Mouse (Mus musculus) c-Kit-positive CD71-negative TER-119-negative erythroid progenitor cells, embryonic 14.5 days (primary cell): ENCODE results near the gene 1700025G04Rik.
A peak's percentile ranks its signal among the peaks of the same experiment; 100 is the strongest.

Experiments
- DNase-seq: peaks from one replicate; pipeline ENCODE4 v3.0.0-alpha.2; 2013; ENCODE audit warnings: low read depth

The 1700025G04Rik gene

DNA sequence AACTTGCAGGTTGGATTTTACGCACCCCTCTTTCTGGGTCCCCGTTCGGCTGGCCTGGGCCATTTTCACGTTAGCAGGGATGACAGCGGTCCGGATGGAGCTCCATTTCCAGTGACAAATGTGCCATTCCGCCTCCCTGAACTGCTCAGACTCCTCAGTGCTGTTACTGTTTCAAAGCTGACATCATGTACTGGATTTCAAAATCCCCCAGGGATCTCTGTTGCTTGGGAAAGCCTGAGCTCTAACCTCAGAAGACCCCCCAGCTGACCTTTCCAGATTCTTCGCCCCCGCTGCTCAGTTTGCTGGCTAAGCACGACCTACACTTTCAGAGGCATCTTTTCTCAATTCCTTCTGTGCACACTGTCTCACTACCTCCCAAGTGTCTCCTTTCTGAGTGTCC, 128.7 kb downstream of the 1700025G04Rik start:
- no peak for DNase-seq

DNA sequence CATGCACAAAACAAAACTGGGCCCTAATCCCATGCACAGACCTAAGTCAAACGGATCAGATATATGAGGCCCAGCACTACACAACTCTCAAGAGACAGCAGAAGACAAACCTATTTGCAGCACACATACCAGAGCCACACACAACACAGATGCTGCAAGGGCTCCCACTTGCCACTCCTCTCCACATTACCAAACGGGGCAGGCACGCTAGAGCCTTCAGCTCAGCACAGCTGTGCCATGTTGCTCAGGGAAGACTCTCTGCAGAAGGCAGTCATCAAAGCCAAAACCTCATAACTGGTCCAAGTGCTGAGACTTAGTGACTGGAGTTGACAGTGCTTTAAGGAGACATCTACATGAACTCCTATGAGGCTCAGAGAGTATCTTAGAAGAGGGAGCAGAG, 130.9 kb downstream of the 1700025G04Rik start:
- DNase-seq = no peak

DNA sequence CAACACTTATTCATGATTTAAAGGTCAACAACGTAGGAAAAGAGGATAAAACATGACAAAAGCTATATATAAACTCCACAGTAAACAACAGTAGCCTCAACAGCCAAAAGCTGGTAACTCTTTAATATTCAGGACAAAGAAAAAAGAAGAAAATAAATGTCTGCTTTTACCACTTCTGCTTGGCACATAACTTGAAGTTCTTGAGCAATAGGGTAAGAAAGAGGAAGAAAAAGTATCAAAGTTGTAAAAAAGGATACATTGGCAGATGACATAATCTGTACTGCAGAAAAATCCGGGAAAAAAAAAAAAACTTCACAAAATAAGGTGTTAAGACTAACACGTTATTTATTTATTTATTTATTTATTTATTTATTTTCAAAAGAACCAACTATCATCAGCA, 131.5 kb downstream of the 1700025G04Rik start:
- peak; percentile 29 for DNase-seq

DNA sequence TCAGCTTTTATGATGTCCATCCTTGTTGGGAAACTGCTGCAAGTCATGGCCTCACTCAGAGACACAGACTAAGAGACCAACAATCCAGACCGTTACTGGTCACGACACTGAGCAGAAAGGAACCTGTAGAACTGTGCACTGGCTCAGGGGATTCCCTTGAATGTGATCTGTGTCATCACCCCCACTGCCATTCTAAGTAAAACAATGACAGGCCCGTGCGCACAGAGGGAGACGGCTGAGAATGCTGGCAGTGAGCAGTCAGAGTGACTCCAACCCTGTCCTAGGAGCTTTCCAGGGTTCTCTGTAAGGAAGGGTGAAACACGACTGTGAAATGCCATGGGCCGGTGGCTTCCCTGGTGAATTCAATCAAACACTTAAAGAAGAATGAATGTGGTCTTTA, 132.3 kb downstream of the 1700025G04Rik start:
- no peak for DNase-seq

DNA sequence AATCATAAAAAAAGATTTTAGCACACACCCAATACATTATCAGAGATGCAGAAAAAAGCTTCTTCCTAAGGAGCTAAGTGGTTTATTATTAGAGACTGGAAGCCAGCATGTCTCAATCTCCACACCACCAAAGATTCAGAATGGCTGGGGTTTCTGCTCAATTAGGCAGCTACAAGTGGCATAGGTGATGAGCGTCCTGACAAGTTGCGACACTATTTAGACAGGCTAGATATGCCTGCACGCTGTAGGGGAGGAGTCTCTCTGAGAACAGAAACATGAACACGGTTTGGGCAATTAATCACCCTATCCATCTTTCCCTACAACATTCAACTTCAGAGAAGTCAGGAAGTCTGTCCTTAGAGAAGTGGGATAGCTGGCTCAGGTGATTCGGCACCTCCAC, 134.1 kb downstream of the 1700025G04Rik start:
- no peak for DNase-seq

DNA sequence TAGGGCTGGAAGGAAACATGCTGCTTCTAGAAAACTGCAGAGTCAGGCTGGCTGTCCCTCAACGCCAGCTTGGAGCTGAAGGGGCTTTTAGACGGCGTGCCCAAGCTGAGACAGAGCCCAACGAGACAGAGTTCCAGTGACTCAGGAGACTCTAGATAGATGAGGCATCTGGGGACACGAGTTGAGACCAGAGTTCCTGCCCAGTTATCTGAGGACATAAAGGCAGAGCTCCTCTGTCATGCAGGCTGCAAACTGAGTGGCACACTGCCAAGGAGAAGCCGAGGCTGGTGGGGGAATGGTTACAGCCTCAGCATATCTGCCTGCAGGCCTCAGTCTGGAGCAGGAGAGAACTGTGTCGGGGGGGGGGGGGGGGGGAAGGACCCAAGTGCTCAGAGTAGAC, 136.4 kb downstream of the 1700025G04Rik start:
- peak; percentile 63 for DNase-seq

DNA sequence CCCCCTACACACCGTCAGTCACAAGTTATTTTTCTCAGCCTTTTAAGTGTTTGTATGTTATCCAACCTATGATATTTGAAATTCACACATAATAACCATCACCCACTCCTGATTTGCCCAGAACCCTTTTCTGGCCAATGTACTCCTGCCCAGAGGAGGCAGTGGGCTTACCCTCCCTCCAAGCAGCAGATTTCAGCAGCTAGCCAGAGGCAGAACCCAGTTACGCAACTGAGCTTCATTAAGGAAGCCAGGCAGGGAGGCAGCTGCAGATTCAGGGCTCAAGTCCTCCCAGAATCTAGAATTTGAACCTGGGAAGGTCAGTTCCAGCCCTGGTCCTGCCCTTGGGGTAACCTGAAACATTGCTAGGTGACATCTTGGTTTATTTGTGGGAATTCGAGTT, 141.9 kb downstream of the 1700025G04Rik start:
- DNase-seq = no peak

DNA sequence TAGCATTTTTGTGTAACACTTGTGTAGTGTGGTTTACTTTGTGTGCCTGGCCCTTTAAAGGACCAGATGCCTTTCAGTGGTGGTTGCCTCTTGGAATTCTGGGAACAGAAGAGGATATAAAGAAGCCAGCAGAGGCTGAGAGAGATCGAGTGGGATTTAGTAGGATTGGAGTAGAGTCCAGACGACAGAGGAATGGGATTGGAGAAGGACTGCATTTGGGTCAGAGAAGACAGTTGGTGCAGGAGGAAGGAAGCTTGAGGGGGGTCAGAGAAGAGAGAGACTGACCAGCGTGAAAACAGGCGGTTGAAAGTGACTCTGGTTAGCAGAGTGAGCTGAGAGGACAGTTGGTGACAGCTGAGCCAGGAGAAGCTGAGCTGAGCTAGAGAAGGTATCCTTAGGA, 142.4 kb downstream of the 1700025G04Rik start:
- no peak for DNase-seq

DNA sequence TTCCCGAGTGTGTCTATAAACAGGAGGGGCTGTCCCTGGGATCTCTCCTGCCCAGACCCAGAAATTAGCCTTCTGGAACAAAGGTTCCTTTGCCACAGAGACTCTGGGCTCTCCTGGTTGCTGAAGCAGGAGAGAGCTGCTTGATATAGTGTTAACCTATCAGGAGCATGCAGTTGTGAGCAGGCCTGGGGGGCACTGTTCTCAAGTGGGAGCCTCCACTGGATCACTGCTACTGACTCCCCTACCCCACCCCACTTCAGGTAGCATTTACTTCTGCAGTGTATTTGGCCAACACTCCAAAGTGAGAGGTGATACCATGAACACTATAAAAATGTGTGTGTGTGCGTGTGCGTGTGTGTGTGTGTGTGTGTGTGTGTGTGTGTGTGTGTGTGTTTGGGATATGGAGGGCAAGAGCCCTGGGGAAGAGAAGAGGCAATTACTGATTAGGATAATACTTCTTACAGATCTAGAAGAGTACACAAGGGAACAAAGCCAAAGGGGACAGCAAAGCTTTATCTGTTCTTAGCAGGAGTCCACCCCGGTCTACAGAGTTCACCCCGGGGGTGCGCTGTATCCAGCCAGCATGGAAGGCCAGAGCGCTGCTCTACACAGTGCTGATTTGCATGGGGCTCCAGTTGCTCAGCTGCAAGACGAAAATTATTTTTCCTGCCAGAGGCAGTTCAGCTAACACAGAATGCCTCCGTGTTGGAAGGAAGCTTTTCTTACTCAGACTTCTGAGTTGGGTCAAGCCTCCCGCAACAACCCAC, 145.3 kb downstream of the 1700025G04Rik start:
- no peak for DNase-seq

DNA sequence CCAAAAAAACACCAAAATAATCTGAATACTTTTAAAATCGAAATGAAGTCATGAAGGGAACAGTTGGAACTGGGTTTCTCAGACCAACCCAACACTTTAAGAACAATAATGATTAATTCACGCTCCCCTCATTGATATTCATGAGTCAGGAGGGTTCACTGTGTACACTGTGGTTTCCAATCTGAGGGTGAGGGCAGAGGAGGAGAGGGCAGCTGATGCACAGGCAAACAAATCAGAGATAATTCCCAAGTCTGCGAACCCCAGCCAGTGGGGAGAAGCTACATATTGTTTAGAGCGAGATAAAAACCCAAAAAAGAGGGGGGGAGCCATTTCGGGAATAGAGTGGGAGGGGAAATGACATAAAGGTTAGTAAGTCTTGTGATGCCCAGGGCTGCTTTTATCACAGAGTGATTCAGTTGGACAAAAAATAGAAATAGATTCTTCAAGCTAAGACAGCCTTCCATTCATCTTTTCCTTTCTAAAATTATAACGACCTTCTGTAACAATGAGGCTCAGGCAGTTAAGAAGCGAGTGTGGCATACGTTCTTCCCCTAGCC, 146.2 kb downstream of the 1700025G04Rik start:
- no peak for DNase-seq

DNA sequence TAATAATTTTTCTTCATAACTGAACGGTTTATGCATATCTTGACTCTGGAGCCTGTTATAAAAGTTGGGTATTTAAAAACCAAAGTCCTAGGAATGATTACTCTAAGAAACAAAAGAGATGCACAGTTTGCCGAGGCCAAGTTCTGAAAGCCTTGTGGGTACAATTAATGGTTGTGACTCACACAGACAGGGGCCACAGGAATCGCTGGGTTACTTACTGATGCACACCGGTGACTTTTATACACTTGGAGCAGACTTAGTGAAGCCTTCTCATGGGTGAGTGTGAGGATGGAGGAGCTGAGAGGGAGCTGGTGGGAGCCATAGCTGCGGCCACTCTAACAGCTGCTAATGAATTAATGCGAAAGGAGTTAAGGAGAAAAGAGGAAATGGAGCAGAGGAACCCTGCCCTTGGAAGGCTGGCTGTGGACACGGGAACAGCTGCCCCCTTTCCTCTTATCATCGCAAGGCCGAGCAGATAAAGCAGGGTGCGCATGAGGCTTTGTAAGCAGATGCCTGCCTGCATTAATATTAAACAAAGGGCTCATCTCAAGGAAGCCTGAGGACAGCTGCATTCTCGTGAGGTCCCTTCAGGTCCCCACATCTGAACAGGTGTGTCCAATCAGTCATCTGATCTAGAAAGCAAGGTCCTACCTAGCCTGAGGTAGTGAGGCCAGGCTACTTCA, 146.8 kb downstream of the 1700025G04Rik start:
- DNase-seq = no peak

DNA sequence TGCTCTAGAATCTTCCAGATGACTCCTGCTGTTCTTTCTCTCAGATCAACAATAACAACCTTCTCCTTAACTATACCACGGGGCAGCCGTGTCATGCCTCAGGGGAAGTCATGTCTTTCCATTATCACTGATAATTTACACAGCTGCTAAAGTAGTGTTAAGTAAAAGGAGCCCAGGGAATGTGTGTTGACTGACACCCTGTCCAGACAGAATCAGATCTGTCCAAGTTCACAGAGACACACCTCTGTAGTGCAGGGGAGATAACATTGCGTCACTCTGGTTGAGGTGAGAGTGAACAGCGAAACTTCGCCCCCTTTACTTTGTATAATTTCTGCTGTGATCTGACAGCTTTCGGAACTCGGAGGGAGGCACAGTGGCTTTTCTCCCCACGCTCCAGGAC, 149.9 kb downstream of the 1700025G04Rik start:
- no peak for DNase-seq

DNA sequence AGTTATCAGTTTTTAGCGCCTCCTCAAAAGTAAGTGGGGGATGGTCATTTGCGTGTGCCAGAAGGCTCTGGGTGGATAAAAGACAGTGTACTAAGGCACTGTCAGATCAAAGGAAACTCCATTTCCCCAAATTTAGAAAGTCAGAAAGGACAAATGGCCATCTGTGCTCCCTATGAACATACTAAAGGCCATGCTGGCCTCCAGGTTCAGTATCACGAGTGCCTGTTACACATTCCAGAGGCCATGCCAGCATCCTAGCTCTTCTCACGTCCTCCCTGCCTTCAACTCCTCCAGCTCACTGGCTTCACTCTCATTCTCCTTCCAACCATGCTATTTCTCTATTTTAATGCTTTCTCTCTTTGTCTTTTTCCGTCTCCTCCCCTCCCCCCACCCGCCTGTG, 150.4 kb downstream of the 1700025G04Rik start:
- no peak for DNase-seq

DNA sequence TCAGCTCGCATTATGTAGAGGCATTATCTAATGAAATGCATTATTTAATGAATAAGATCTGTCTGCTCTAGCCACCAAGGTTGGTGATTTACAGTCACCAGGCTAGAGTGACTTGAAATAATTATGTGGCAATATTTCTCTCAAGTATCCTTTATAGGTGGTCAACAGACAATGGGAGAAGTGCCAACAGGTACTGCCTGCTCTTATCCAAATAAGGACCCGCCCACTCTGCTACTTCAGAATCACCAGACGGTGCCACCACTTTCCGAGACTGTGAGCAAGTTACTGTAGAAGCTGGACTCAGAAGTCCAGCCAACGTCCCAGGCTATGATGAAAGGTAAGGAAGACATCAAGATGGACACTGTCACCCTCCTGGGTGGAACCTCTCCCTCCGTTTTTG, 156.3 kb downstream of the 1700025G04Rik start:
- DNase-seq = no peak

DNA sequence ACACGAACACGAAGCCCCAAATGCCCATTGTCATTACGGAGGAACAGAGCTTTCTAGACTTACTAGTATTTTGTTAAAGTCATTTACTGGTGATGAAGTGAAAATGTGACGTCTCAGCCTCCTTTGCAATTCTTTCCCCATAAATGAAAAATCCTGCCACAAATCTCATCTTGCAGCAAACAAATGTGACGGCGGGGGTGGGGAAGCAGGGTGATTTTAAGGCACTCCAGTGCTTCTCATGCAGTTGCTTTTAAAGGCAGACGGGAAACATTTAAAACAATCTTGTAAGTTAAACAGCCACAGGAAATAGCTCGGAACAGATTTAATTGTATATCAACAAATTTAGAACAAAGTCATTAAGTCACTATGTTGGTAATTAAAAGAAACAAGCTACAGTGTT, 163.1 kb downstream of the 1700025G04Rik start:
- DNase-seq = no peak

DNA sequence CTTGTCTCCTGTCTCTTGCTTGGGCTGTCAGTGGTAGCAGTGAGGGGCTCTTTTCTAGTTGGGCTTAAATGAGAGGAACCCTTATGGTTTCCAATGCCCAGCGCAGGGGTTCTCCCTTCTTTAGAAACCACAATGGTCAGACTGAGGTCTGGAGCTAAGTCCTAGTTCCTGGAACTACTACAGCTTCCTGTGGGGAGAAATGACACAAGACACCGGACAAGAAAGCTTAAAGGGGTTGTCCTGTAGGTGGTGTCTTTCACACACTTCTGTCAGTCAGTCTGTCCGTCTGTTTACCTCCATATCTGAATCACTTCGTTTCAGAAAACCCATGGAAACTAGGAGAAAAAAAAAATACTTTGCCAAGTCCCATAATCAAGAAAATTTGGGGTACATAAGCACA, 163.8 kb downstream of the 1700025G04Rik start:
- no peak for DNase-seq

DNA sequence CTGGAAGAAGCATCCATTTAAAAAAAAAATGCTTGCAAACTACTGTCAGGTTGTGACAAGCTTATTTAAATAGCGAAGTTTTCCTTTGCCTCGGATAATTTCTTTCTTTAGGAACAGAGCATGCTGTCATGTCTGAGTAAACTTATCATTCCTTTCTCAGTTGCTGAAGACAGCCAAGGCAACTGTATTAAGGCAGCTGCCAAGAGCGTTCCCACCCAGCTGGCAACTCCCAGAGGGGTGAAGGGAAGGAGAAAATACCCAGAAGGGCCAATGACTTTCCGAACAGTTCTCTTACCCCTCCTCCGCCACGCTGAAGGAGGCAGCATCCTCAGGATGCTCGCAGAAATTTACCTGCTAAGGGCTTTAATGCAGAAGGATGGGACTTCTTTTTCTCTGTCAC, 164.2 kb downstream of the 1700025G04Rik start:
- no peak for DNase-seq

DNA sequence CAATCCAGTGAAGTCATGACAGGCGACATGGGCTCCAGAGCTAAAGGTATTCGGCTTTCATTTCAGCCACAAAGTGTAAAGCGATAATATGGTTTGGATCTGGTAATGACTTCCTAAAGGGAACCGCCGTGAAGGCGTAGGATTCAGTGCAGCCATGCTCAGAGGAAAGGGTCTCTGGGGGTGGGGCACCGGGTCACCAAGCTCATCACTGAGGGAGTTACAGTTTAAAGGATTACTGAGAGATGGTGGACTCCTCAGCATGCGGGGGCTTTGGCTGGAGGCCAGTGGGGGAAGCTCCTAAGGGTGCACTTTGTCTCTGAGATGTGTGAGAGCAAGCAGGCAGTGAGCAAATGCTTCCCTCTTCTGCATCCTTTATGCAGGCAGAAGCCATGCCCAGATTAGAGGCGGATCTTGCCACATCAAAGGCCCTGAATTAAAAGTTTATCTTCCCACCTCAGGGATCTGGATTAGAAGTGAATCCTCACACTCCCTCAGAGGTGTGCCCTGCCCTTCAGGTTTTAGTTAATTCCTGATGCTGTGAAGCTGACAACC, 171.0 kb downstream of the 1700025G04Rik start:
- no peak for DNase-seq

DNA sequence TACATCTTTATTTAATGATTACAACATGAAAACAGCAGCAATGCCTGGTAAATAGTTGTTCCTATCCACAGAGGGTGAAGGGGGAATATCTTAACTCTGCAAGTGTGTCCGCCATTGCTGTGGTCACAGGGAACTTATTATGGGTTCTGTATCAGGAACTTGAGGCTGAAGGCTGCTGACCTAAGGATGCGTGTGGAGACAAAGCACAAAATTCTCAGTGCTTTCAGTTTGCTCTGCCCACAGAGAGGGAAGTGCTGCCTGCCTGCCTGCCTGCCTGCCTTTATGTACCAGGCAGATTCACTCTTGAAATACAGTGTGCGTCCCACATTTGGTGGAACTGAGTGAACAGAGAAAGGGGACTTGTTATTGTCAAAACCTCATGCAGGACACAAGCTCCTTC, 172.2 kb downstream of the 1700025G04Rik start:
- DNase-seq = no peak

DNA sequence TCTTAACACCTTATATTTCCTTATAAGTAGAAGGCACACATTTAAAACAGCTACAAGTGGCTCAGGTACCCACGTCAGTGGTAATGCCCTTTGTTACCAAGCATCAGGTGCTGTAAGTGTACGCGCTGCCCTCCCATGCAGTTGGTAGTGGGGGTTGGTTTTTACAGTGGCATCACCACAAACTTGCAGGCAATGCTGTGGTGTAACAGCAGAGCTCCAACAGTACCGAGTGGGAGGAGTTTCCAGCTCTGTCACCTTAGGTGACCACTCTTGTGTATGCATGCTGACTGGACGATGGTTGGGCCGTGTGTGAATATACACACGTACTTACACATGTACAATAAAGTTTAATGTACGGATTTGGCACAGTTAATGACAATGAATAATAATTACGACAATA, 175.4 kb downstream of the 1700025G04Rik start:
- DNase-seq = no peak

DNA sequence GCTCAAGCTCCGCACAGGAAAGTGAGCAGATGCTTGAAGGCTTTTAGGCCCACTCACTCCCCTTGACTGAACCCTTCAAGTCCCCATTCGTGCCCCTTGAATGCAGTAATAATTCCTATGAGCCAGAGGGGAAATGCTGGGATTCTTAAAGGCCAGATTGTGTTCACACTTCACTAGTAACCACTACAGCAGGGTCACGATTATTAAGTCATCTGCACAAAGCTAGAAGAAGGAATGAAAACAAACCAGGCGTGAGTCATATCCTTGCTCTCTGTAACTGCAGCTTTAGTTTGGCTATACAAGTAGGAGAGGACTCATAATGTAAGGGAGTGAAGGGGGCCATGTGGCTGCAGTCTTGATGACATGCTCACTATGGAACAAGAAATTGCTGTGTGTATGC, 182.9 kb downstream of the 1700025G04Rik start:
- DNase-seq = no peak

DNA sequence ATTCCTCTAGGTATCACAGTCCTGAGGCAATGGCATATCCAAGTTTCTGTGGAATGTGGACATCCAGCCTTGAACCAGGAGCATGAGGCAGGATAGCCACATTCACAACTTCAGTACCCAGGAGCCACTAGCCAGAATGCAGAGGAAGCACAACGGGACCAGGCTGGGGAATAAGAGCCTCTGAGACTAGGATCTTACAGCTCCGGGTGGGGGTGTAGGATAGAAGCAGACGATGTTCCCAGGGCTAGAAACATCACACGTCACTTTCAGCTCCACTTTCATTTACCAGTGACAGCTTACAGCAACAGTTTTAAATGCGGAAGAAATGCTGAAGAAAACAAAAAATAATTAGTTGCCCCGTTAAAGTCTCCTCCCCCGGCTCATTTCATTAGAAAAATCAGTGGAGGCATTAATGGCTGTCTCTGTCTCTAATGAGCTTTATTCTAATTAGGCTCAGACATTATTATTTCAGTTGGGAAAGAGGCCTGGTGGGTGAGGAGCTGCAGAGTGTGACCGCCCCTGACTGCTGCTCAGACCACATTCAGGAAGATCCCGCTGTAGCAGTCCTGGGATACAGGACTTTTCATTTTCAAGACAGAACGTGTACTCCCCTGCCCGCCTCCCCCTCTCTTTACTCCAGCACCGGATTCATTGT, 189.1 kb downstream of the 1700025G04Rik start:
- DNase-seq = no peak

DNA sequence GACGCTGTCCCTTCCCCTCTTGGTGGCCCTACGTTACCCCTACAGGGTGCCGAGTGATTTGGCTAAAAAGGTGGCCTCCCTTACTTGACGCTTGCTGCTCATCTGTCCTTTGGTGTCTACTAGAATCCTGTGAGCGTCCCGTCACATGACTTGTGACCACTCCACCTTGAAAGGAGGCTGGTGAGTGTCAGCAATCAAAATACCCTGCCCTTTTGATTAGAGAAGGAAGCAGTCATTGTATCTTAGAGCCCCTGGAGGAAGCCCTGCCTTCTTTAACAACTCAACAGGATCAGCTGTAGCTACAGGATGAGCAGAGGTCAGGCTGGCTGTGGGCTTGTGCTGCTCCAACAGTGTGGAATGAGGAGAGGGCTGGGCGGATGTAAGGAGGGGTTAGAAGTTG, 190.0 kb downstream of the 1700025G04Rik start:
- DNase-seq = no peak
